Mouse (Mus musculus): ENCODE measurements around the gene Rb1.

- no peak for TF ChIP-seq MYOD1 (IDR thresholded peaks at IDR 0.05; ENCODE audit: control insufficient read depth in 1 of 3, insufficient read length in 2 of 3, low read depth in 2 of 3)
- no peak for TF ChIP-seq USF1 (IDR thresholded peaks at IDR 0.05; ENCODE audit: low read depth)
- TF ChIP-seq POLR2A (IDR thresholded peaks at IDR 0.05; ENCODE audit: insufficient read length, low read depth) = no peak
- TF ChIP-seq TCF12 (IDR thresholded peaks at IDR 0.05; ENCODE audit: insufficient read depth, poor library complexity, severe bottlenecking) = no peak
- TF ChIP-seq REST (IDR thresholded peaks at IDR 0.05; ENCODE audit: insufficient read depth, insufficient read length) = no peak
- TF ChIP-seq POLR2AphosphoS2 (IDR thresholded peaks at IDR 0.05; ENCODE audit: insufficient read length, low read depth) = no peak
- no peak for TF ChIP-seq CEBPB (IDR thresholded peaks at IDR 0.05; ENCODE audit: insufficient read depth, poor library complexity, severe bottlenecking)
- no peak for TF ChIP-seq MAX (IDR thresholded peaks at IDR 0.05; ENCODE audit: low read depth)
- TF ChIP-seq TCF3 (IDR thresholded peaks at IDR 0.05; ENCODE audit: insufficient read length, low read depth) = no peak
- no peak for TF ChIP-seq E2F4 (IDR thresholded peaks at IDR 0.05; ENCODE audit: insufficient read depth)
- TF ChIP-seq MYOG (IDR thresholded peaks at IDR 0.05; ENCODE audit: control insufficient read depth in 1 of 3, insufficient read depth in 1 of 3, insufficient read length in 2 of 3, low read depth in 2 of 3) = no peak
- TF ChIP-seq SRF (IDR thresholded peaks at IDR 0.05; ENCODE audit: control insufficient read depth, insufficient read length, low read depth) = no peak
These were observed 121.6 kb downstream of the Rb1 start for GRCm38 (mm10) chr14:73204016-73204415.
